Mouse (Mus musculus) heart, adult 10 weeks (tissue): ENCODE data around the gene Olfr346. TPM values are rescaled to one million over a fixed set of nuclear protein-coding genes. Genes with fewer than 3 reads are reported as not detected.

ENCODE experiments used
- polyA plus RNA-seq: library from polyadenylated mRNA; stranded (reverse); fragments of 350-450 nt; fragmentation: Illumina TruSeq; extraction: RNeasy Lipid Tissue Mini Kit (QIAGEN cat#74804); gene quantifications from one replicate; pipeline ENCODE4 v1.2.3, GENCODE M21; 2014; ENCODE audit warnings: low read depth, low replicate concordance

The Olfr346 gene
- not detected for polyA plus RNA-seq

GRCm38 (mm10) chr2:36685488-36685887 lies at the start of gene Olfr346:
Olfr346 (plus strand) TSS chr2:36685788.

DNA sequence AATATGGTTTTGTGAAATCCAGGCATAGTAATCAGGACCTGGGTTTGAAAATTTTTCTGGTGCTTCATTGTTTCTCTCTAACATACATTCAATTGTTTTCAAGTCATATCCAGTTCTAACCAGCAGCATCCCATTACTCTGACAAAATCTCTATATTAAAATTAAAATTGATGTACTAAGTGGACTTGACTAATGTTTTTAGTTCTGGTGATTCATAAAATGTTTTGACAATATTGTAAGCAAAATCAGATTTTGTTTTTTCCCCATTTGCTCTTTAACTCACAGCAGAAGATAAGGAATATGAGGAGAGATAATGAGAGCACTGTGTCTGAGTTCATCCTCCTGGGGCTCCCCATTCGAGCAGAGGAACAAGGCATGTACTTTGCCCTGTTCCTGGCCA lies 45.8 kb upstream of the Olfr346 start, which contains the start of gene Olfr345:
Gene Olfr345, plus strand, starts transcription at position 301 of the 400 bp plus-strand sequence.

DNA sequence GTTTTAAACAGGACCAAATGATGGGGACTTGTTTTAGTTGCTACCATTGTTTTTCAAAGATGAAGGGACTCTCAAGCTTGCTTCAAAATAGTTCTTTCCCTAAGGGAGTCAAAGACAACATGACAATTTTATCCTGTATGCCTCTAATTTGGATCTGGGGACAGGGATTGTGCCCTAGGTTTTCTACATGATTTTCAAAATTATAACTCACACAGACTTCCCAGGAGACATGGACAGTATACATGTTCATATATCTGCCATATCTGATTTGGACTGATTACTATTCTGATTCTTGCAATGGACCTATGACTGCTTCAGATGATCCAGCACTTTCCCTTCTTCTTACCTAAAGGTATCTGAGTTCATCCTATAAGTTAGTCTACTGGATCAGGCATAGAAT lies 46.0 kb downstream of the Olfr346 start, which contains the start of gene Olfr347:
Gene Olfr347, plus strand, starts transcription at position 301 of the 400 bp plus-strand sequence.

Other genes starting within 250 kb of the Olfr346 start
- gene Olfr340, start 233.2 kb upstream of the Olfr346 start, polyA plus RNA-seq = not detected
- gene Olfr341, start 203.3 kb upstream of the Olfr346 start, polyA plus RNA-seq = not detected
- not detected for gene Olfr342, start 160.8 kb upstream of the Olfr346 start, polyA plus RNA-seq
- gene Olfr344, start 119.1 kb upstream of the Olfr346 start, polyA plus RNA-seq = not detected
- gene Olfr345, start 45.7 kb upstream of the Olfr346 start, polyA plus RNA-seq = not detected
- not detected for gene Olfr347, start 46.1 kb downstream of the Olfr346 start, polyA plus RNA-seq
- gene Olfr348, start 98.5 kb downstream of the Olfr346 start, polyA plus RNA-seq = not detected
- not detected for gene Olfr50, start 104.8 kb downstream of the Olfr346 start, polyA plus RNA-seq
- gene Olfr3, start 131.2 kb downstream of the Olfr346 start, polyA plus RNA-seq = not detected
- gene Olfr350, start 160.5 kb downstream of the Olfr346 start, polyA plus RNA-seq = not detected
- gene Olfr351, start 176.9 kb downstream of the Olfr346 start, polyA plus RNA-seq = not detected
- gene Olfr352, start 182.7 kb downstream of the Olfr346 start, polyA plus RNA-seq = not detected
- not detected for gene Olfr353, start 207.1 kb downstream of the Olfr346 start, polyA plus RNA-seq
- gene Olfr354, start 219.9 kb downstream of the Olfr346 start, polyA plus RNA-seq = not detected
- not detected for gene Olfr355, start 243.1 kb downstream of the Olfr346 start, polyA plus RNA-seq